Mouse (Mus musculus) megakaryocyte-erythroid progenitor cell, adult 5-6 weeks (primary cell): ENCODE results near the gene Dusp6. TPM values are rescaled to one million over a fixed set of nuclear protein-coding genes. Genes with fewer than 3 reads are reported as not detected.

Experiments used
- ATAC-seq: replicated peaks from 2 replicates; pipeline ENCODE4 v1.8.0; 2016; ENCODE audit warnings: mild to moderate bottlenecking, inconsistent platforms; ENCODE audit not compliant: severe bottlenecking, poor library complexity, low FRiP score, low TSS enrichment
- total RNA-seq, 2 experiments: library from RNA; stranded (forward) in 1 of 2; stranded (reverse) in 1 of 2; fragments of 200-1000, 215-1000 nt in 1 of 2; fragments of >200 nt in 1 of 2; fragmentation: Nextera tagmentation in 1 of 2; gene quantifications; 2 replicates each; pipeline ENCODE4 v1.2.3; 2014 to 2017

The Dusp6 gene
- total RNA-seq, 2 experiments from 2014 or later, result 5.4 to 20.9 TPM

- peak; percentile 43 for ATAC-seq
Measured at GRCm38 (mm10) chr10:99268421-99269300, 5.6 kb downstream of the Dusp6 start.

- ATAC-seq, result no peak
Measured at GRCm38 (mm10) chr10:99269301-99269701, 6.3 kb downstream of the Dusp6 start.

GRCm38 (mm10) chr10:99269704-99270103, 6.7 kb downstream of the Dusp6 start:
- no peak for ATAC-seq

- ATAC-seq, result no peak
Measured at GRCm38 (mm10) chr10:99270406-99270805, 7.4 kb downstream of the Dusp6 start.

GRCm38 (mm10) chr10:99271016-99271415, 8.0 kb downstream of the Dusp6 start:
- no peak for ATAC-seq

GRCm38 (mm10) chr10:99273006-99273405, 10.0 kb downstream of the Dusp6 start:
- 0 out of 2 replicates have a peak, but pooled peaks have one; percentile 5 for ATAC-seq

- no peak for ATAC-seq
Measured at GRCm38 (mm10) chr10:99274640-99275039, 11.6 kb downstream of the Dusp6 start.

GRCm38 (mm10) chr10:99279067-99279880, 16.2 kb downstream of the Dusp6 start:
- no peak for ATAC-seq

GRCm38 (mm10) chr10:99283981-99284385, 21.0 kb downstream of the Dusp6 start:
- no peak for ATAC-seq

- ATAC-seq, result peak; percentile 76
Measured at GRCm38 (mm10) chr10:99284918-99285317, 21.9 kb downstream of the Dusp6 start.

- ATAC-seq, result no peak
Measured at GRCm38 (mm10) chr10:99285759-99286158, 22.7 kb downstream of the Dusp6 start.

GRCm38 (mm10) chr10:99286213-99286612, 23.2 kb downstream of the Dusp6 start:
- no peak for ATAC-seq

GRCm38 (mm10) chr10:99286787-99287186, 23.8 kb downstream of the Dusp6 start:
- peak; percentile 48 for ATAC-seq

- ATAC-seq, result no peak
Measured at GRCm38 (mm10) chr10:99287206-99287605, 24.2 kb downstream of the Dusp6 start.

- no peak for ATAC-seq
Measured at GRCm38 (mm10) chr10:99289176-99289575, 26.1 kb downstream of the Dusp6 start.

GRCm38 (mm10) chr10:99293111-99293640, 30.1 kb downstream of the Dusp6 start:
- ATAC-seq, result no peak

GRCm38 (mm10) chr10:99297721-99298120, 34.7 kb downstream of the Dusp6 start:
- ATAC-seq, result no peak

- no peak for ATAC-seq
Measured at GRCm38 (mm10) chr10:99298328-99299295, 35.6 kb downstream of the Dusp6 start.

- ATAC-seq, result no peak
Measured at GRCm38 (mm10) chr10:99299303-99299702, 36.3 kb downstream of the Dusp6 start.
